ENCODE assay signal across 19 mouse cellular contexts in the genomic region with DNA sequence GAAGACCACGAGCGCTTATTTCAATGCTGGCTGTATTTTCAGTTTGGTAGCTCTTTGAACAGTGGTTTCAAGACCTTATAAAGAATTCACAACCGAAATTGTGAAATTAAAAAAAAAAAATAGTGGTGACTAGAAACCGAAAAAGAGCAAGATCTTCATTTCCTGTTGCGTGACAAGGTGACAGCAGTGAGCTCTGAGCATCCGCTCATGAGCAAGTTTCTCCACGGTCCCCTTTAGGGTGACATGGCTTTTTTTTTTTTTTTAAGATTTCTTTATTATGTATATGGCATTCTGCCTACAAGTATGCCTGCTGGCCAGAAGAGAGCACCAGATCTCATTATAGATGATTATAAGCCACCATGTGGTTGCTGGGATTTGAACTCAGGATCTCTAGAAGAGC. TPM values are rescaled to one million over a fixed set of nuclear protein-coding genes. Genes with fewer than 3 reads are reported as not detected.
"Had no signal": no experiment of that assay in that cellular context is flagged by ENCODE, and none has a peak within 500 bp of the region (broad histone marks: within the 10 kb centered on the region; RNA-seq: fewer than 3 reads in every experiment).

No protein-coding gene starts in this region.

- H3K27me3 ChIP-seq: heart, embryonic 13.5 days; heart, embryonic 15.5 days; hindbrain, embryonic 12.5 days; intestine, embryonic 15.5 days; limb, embryonic 12.5 days; liver, embryonic 13.5 days had no signal

- H3K9ac ChIP-seq: heart, embryonic 13.5 days; heart, embryonic 15.5 days; hindbrain, embryonic 12.5 days; hindbrain, embryonic 14.5 days; intestine, embryonic 15.5 days; limb, embryonic 12.5 days; liver, embryonic 13.5 days had no signal

- DNase-seq: gastrocnemius, postnatal 10 days; gastrocnemius, postnatal 25 days; heart, adult 18-20 months; heart, postnatal 4 days; liver; liver, embryonic 13.5 days had no signal

- H3K4me2 ChIP-seq: heart, embryonic 11.5 days; heart, embryonic 13.5 days; heart, embryonic 15.5 days; hindbrain, embryonic 12.5 days; hindbrain, embryonic 14.5 days; intestine, embryonic 15.5 days; limb, embryonic 12.5 days; liver, embryonic 11.5 days; liver, embryonic 13.5 days had no signal

- H3K27ac ChIP-seq: heart, embryonic 13.5 days; heart, embryonic 15.5 days; hindbrain, embryonic 10.5 days; hindbrain, embryonic 12.5 days; hindbrain, embryonic 14.5 days; intestine, embryonic 15.5 days; layer of hippocampus, adult 2 months; left cerebral cortex, adult 2 months; limb, embryonic 10.5 days; limb, embryonic 12.5 days; liver, embryonic 13.5 days had no signal

- H3K4me1 ChIP-seq: heart, embryonic 15.5 days; intestine, embryonic 15.5 days; liver, embryonic 13.5 days had no signal

- H3K4me3 ChIP-seq: heart, embryonic 13.5 days; heart, embryonic 15.5 days; hindbrain, embryonic 10.5 days; hindbrain, embryonic 12.5 days; intestine, embryonic 15.5 days; layer of hippocampus, adult 2 months; left cerebral cortex, adult 2 months; limb, embryonic 10.5 days; limb, embryonic 12.5 days; liver, embryonic 13.5 days had no signal

- H3K36me3 ChIP-seq: heart, embryonic 13.5 days; heart, embryonic 15.5 days; hindbrain, embryonic 10.5 days; hindbrain, embryonic 12.5 days; intestine, embryonic 15.5 days; limb, embryonic 10.5 days; limb, embryonic 12.5 days; liver, embryonic 13.5 days had no signal

- H3K9me3 ChIP-seq: heart, embryonic 13.5 days; heart, embryonic 15.5 days; hindbrain, embryonic 10.5 days; hindbrain, embryonic 12.5 days; intestine, embryonic 15.5 days; limb, embryonic 10.5 days; limb, embryonic 12.5 days; liver, embryonic 13.5 days had no signal

RNA-seq across cellular contexts. Expression of a gene that starts 37.5 kb away (rescaled TPM):
- total RNA-seq: granulocyte monocyte progenitor cell, adult 5-6 weeks had no signal
